Mouse (Mus musculus): ENCODE measurements around the gene Mus81. TPM values are rescaled to one million over a fixed set of nuclear protein-coding genes. Genes with fewer than 3 reads are reported as not detected.

Mus81 gene
- total and polyA plus RNA-seq, 3 experiments = 20.4 to 29.3 (median 28.8) TPM

Other genes starting within 250 kb of the Mus81 start
Only the 20 nearest of the 30 such genes appear.
- gene Cst6, start 138.8 kb downstream of the Mus81 start, total RNA-seq (2012; rRNA removed) = 1.9 and 3.5 TPM in 2 replicates
- gene Cst6, start 138.8 kb downstream of the Mus81 start, total RNA-seq (2014; rRNA removed) = not detected in 2 replicates
- gene Cst6, start 138.8 kb downstream of the Mus81 start, polyA plus RNA-seq (2012; ENCODE audit: insufficient read length, low read depth) = not detected in 2 replicates
- gene Eif1ad, start 121.7 kb downstream of the Mus81 start, total RNA-seq (2012; rRNA removed) = 68.4 and 82.5 TPM in 2 replicates
- gene Eif1ad, start 121.7 kb downstream of the Mus81 start, total RNA-seq (2014; rRNA removed) = 79.3 and 86.0 TPM in 2 replicates
- 97.7 and 98.8 TPM in 2 replicates for gene Eif1ad, start 121.7 kb downstream of the Mus81 start, polyA plus RNA-seq (2012; ENCODE audit: insufficient read length, low read depth)
- 161 and 176 TPM in 2 replicates for gene Banf1, start 121.2 kb downstream of the Mus81 start, total RNA-seq (2012; rRNA removed)
- 212 and 273 TPM in 2 replicates for gene Banf1, start 121.2 kb downstream of the Mus81 start, total RNA-seq (2014; rRNA removed)
- 450 and 496 TPM in 2 replicates for gene Banf1, start 121.2 kb downstream of the Mus81 start, polyA plus RNA-seq (2012; ENCODE audit: insufficient read length, low read depth)
- 78.3 and 85.8 TPM in 2 replicates for gene Sart1, start 99.7 kb downstream of the Mus81 start, total RNA-seq (2012; rRNA removed)
- 46.7 and 47.7 TPM in 2 replicates for gene Sart1, start 99.7 kb downstream of the Mus81 start, total RNA-seq (2014; rRNA removed)
- 104 and 132 TPM in 2 replicates for gene Sart1, start 99.7 kb downstream of the Mus81 start, polyA plus RNA-seq (2012; ENCODE audit: insufficient read length, low read depth)
- 0.80 and 0.89 TPM in 2 replicates for gene Tsga10ip, start 85.9 kb downstream of the Mus81 start, total RNA-seq (2012; rRNA removed)
- gene Tsga10ip, start 85.9 kb downstream of the Mus81 start, total RNA-seq (2014; rRNA removed) = 0.14 TPM in 1 of 2 replicates, not detected in the other
- 0.87 and 1.0 TPM in 2 replicates for gene Tsga10ip, start 85.9 kb downstream of the Mus81 start, polyA plus RNA-seq (2012; ENCODE audit: insufficient read length, low read depth)
- gene Drap1, start 63.4 kb downstream of the Mus81 start, total RNA-seq (2012; rRNA removed) = 142 and 143 TPM in 2 replicates
- 73.3 and 86.7 TPM in 2 replicates for gene Drap1, start 63.4 kb downstream of the Mus81 start, total RNA-seq (2014; rRNA removed)
- gene Drap1, start 63.4 kb downstream of the Mus81 start, polyA plus RNA-seq (2012; ENCODE audit: insufficient read length, low read depth) = 180 and 215 TPM in 2 replicates
- 8.6 and 9.8 TPM in 2 replicates for gene AI837181, start 63.3 kb downstream of the Mus81 start, total RNA-seq (2012; rRNA removed)
- 19.3 and 22.0 TPM in 2 replicates for gene AI837181, start 63.3 kb downstream of the Mus81 start, total RNA-seq (2014; rRNA removed)
- gene AI837181, start 63.3 kb downstream of the Mus81 start, polyA plus RNA-seq (2012; ENCODE audit: insufficient read length, low read depth) = 20.7 and 25.1 TPM in 2 replicates
- not detected in 2 replicates for gene Fosl1, start 40.9 kb downstream of the Mus81 start, total RNA-seq (2012; rRNA removed)
- not detected in 2 replicates for gene Fosl1, start 40.9 kb downstream of the Mus81 start, total RNA-seq (2014; rRNA removed)
- not detected in 2 replicates for gene Fosl1, start 40.9 kb downstream of the Mus81 start, polyA plus RNA-seq (2012; ENCODE audit: insufficient read length, low read depth)
- gene Ccdc85b, start 30.5 kb downstream of the Mus81 start, total RNA-seq (2012; rRNA removed) = 4.2 and 4.8 TPM in 2 replicates
- gene Ccdc85b, start 30.5 kb downstream of the Mus81 start, total RNA-seq (2014; rRNA removed) = 2.0 and 2.1 TPM in 2 replicates
- 4.1 and 5.0 TPM in 2 replicates for gene Ccdc85b, start 30.5 kb downstream of the Mus81 start, polyA plus RNA-seq (2012; ENCODE audit: insufficient read length, low read depth)
- gene Fibp, start 27.8 kb downstream of the Mus81 start, total RNA-seq (2012; rRNA removed) = 37.5 and 43.0 TPM in 2 replicates
- gene Fibp, start 27.8 kb downstream of the Mus81 start, total RNA-seq (2014; rRNA removed) = 23.9 and 29.1 TPM in 2 replicates
- gene Fibp, start 27.8 kb downstream of the Mus81 start, polyA plus RNA-seq (2012; ENCODE audit: insufficient read length, low read depth) = 52.4 and 74.9 TPM in 2 replicates
- gene Ctsw, start 19.9 kb downstream of the Mus81 start, total RNA-seq (2012; rRNA removed) = 0.38 TPM in 2 replicates
- gene Ctsw, start 19.9 kb downstream of the Mus81 start, total RNA-seq (2014; rRNA removed) = 0.23 TPM in 1 of 2 replicates, not detected in the other
- 0.60 and 1.1 TPM in 2 replicates for gene Ctsw, start 19.9 kb downstream of the Mus81 start, polyA plus RNA-seq (2012; ENCODE audit: insufficient read length, low read depth)
- gene Efemp2, start 14.4 kb downstream of the Mus81 start, total RNA-seq (2012; rRNA removed) = 0.51 and 0.59 TPM in 2 replicates
- not detected in 2 replicates for gene Efemp2, start 14.4 kb downstream of the Mus81 start, total RNA-seq (2014; rRNA removed)
- 0.50 and 1.5 TPM in 2 replicates for gene Efemp2, start 14.4 kb downstream of the Mus81 start, polyA plus RNA-seq (2012; ENCODE audit: insufficient read length, low read depth)
- gene Cfl1, start 2.1 kb upstream of the Mus81 start, total RNA-seq (2012; rRNA removed) = 818 and 982 TPM in 2 replicates
- 932 and 999 TPM in 2 replicates for gene Cfl1, start 2.1 kb upstream of the Mus81 start, total RNA-seq (2014; rRNA removed)
- 1,768 and 1,993 TPM in 2 replicates for gene Cfl1, start 2.1 kb upstream of the Mus81 start, polyA plus RNA-seq (2012; ENCODE audit: insufficient read length, low read depth)
- gene 1700020D05Rik, start 15.4 kb upstream of the Mus81 start, total RNA-seq (2012; rRNA removed) = 0.25 and 0.34 TPM in 2 replicates
- 0.23 TPM in 1 of 2 replicates, not detected in the other for gene 1700020D05Rik, start 15.4 kb upstream of the Mus81 start, total RNA-seq (2014; rRNA removed)
- gene 1700020D05Rik, start 15.4 kb upstream of the Mus81 start, polyA plus RNA-seq (2012; ENCODE audit: insufficient read length, low read depth) = 0.33 TPM in 1 of 2 replicates, not detected in the other
- gene Snx32, start 22.1 kb upstream of the Mus81 start, total RNA-seq (2012; rRNA removed) = 2.7 and 2.8 TPM in 2 replicates
- gene Snx32, start 22.1 kb upstream of the Mus81 start, total RNA-seq (2014; rRNA removed) = 0.75 and 0.96 TPM in 2 replicates
- gene Snx32, start 22.1 kb upstream of the Mus81 start, polyA plus RNA-seq (2012; ENCODE audit: insufficient read length, low read depth) = 1.2 and 2.4 TPM in 2 replicates
- gene Ovol1, start 72.2 kb upstream of the Mus81 start, total RNA-seq (2012; rRNA removed) = not detected in 2 replicates
- gene Ovol1, start 72.2 kb upstream of the Mus81 start, total RNA-seq (2014; rRNA removed) = not detected in 2 replicates
- gene Ovol1, start 72.2 kb upstream of the Mus81 start, polyA plus RNA-seq (2012; ENCODE audit: insufficient read length, low read depth) = not detected in 2 replicates
- gene Ap5b1, start 79.6 kb upstream of the Mus81 start, total RNA-seq (2012; rRNA removed) = 9.6 and 10.6 TPM in 2 replicates
- gene Ap5b1, start 79.6 kb upstream of the Mus81 start, total RNA-seq (2014; rRNA removed) = 3.2 and 3.6 TPM in 2 replicates
- gene Ap5b1, start 79.6 kb upstream of the Mus81 start, polyA plus RNA-seq (2012; ENCODE audit: insufficient read length, low read depth) = 6.5 and 8.5 TPM in 2 replicates
- 124 and 164 TPM in 2 replicates for gene Rnaseh2c, start 113.5 kb upstream of the Mus81 start, total RNA-seq (2012; rRNA removed)
- gene Rnaseh2c, start 113.5 kb upstream of the Mus81 start, total RNA-seq (2014; rRNA removed) = 51.3 and 54.2 TPM in 2 replicates
- gene Rnaseh2c, start 113.5 kb upstream of the Mus81 start, polyA plus RNA-seq (2012; ENCODE audit: insufficient read length, low read depth) = 75.4 and 79.0 TPM in 2 replicates
- gene Kat5, start 121.8 kb upstream of the Mus81 start, total RNA-seq (2012; rRNA removed) = 44.9 and 46.5 TPM in 2 replicates
- gene Kat5, start 121.8 kb upstream of the Mus81 start, total RNA-seq (2014; rRNA removed) = 75.4 and 106 TPM in 2 replicates
- gene Kat5, start 121.8 kb upstream of the Mus81 start, polyA plus RNA-seq (2012; ENCODE audit: insufficient read length, low read depth) = 50.1 and 62.8 TPM in 2 replicates
- gene Rela, start 149.1 kb upstream of the Mus81 start, total RNA-seq (2012; rRNA removed) = 21.0 and 22.1 TPM in 2 replicates
- gene Rela, start 149.1 kb upstream of the Mus81 start, total RNA-seq (2014; rRNA removed) = 11.1 and 12.1 TPM in 2 replicates
- 43.8 and 51.9 TPM in 2 replicates for gene Rela, start 149.1 kb upstream of the Mus81 start, polyA plus RNA-seq (2012; ENCODE audit: insufficient read length, low read depth)

Data from CH12.LX (cell line).